Mouse (Mus musculus): ENCODE measurements around the gene Ranbp10.

DNA sequence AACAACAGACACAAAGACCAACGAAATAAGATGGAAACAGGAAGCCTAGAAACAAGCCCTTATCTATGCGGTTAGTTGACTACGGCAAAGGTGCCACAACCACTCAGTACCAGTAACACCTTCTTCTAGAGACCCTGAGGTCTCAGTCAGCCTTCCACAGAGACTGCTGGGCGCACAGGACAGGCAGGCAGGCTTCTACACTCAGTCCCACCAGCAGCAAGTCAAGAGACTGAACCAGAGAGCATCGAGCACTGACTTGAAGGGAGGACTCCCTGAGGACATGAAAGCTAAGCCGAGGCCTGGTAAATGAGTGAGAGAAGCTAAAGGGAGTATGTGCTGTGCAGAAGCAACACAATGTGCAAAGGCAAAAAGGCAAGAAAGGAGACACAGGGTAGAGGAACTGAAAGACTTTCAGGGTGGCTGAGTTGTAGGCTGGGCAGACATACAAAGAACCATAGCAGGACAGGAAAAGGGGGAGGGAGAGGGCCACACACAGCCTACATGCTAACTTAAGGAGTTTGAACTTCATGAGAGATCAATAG, 16.8 kb downstream of the Ranbp10 start:
- TF ChIP-seq CTCF (IDR thresholded peaks at IDR 0.05; ENCODE audit: borderline replicate concordance, insufficient read depth, low read length) (no peak), POLR2A (IDR thresholded peaks at IDR 0.05; ENCODE audit: low read depth, low read length) (no peak)
